Mouse (Mus musculus): ENCODE data around the gene Disp2.

The Disp2 gene

GRCm38 (mm10) chr2:118790551-118791525 lies 11.3 kb downstream of the Disp2 start:
- peak; percentile 82 to 87 for DNase-seq

GRCm38 (mm10) chr2:118791591-118792258 lies 12.2 kb downstream of the Disp2 start:
- DNase-seq, result peak; percentile 34 to 48

GRCm38 (mm10) chr2:118792259-118792613 lies 12.7 kb downstream of the Disp2 start:
- DNase-seq, result peak in 1 of 2 experiments; percentile 27

- DNase-seq, result no peak
These were observed 14.1 kb downstream of the Disp2 start for GRCm38 (mm10) chr2:118793636-118794035.

DNA sequence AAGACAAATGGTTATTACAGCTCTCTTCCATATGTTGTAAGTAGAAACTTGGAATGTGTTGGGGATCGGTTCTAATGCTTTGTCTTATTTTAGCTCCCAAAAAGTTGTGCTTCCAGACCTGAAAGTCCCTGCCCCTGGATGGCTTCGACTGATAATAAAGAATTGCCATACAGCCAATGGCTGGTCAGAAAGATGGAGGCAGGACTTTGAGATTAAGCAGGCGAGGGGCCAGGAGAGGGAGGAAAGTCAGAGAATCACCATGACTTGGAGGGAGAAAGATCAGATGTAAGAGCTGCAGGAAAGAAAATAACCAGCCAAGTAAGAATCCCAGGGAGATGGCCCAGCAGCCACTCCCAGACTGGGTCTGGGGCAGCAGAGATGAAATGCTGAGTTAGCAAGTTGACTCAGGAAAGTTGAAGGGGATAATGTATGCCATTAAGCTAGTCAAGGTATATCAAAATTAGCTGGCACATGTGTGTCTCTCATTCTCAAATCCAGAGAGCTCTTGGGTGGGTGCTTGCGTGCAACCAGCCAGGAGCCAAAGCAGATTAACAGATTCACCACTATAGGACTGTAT lies 23.1 kb downstream of the Disp2 start:
- DNase-seq, result no peak

DNA sequence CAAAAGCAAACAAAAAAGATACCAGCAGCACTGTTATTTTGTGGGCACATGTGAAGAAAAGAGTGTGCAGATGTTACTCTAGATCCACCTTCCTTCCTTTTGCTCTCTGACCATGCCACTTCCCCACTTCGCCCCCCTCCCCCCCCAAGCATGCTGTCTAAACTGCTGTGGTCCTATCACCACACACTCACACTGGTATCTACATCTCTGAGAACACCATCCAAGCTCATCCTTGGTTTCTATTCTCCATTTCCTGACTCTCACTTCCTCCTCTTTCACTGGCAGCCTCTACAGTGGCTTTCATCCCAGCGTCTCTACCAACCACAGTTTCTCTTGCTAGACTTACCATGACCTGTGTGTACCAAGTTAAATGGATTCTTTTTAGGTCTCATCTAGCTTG lies 25.0 kb downstream of the Disp2 start:
- DNase-seq, result no peak

DNA sequence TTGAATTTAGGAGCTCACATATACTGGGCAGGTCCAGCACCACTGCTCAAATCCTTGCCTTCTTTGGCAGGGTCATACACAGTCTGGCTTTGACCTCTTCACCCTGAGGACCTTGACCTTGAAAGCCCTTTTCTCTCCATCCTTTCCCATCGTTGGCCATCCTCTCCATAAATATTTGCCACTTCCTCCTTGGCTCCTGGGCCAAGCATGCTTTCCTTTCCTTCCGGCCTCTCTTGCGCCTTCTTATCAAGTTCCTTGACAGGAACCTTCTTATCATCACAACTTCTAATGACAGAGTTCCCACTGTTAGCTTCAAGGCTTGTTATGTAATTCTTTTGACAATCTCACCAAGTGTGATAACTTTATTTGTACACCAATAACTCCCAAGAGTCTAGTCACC lies 25.6 kb downstream of the Disp2 start:
- no peak for DNase-seq

- no peak for DNase-seq
These were observed 26.2 kb downstream of the Disp2 start for GRCm38 (mm10) chr2:118805756-118806155.

DNA sequence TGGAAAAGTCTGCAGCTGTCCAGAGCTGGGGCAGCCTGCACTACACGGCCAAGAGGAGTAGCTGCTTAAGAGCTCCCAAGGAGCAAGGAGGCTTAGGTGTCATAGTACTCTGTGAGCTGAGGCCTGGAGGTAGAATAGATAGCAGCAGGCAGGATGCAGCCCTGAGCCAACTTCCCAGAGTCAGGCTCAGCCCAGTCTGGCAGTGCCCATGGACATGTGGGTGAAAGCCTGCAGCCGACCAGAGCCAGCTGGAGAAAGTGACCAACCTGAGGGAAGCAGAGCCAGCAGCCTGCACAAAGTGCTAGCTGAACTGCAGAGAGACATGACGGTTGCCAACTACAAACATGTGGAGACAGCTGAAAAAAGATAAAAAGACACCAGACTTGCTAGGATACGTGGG lies 27.3 kb downstream of the Disp2 start:
- DNase-seq, result peak; percentile 59 to 77

DNA sequence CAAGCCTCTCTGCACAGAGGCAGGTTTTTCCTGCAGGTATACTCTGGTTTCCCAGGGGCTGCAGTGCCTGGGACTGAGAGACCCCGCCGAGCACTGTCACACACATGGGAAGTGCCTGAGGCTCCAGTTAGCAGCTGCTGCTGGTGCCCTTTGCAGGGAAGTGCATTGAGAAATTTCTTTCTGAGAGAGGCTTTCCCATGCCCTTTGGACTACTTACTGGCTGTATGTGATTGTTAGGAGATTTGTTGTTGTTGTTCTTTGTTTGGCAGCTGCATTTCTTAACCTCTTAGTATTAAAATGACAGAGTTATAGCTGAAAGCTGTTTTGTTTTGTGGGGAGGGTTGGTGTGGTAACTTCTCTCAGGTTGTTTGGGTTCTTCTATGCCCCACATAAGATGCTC lies 31.3 kb downstream of the Disp2 start:
- no peak for DNase-seq

DNA sequence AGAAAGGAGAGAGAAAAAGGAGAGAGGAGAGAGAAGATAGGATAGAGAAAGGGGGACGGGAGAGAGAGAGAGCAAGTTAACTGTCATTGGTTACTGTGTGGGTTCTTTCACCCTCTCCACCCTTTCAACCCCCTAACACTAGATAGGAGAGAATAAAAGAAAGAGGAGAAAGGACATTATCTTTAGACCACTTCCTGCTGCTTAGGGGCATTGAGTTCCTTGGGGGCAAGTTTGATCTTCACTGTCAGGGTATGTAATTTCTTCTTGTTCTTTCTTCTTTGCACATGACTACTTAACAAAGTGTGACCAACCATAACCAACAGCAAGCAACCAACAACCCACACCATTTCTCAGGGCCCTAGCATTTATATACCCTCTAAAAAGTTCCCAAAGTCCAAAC lies 33.2 kb downstream of the Disp2 start:
- DNase-seq, result no peak

DNA sequence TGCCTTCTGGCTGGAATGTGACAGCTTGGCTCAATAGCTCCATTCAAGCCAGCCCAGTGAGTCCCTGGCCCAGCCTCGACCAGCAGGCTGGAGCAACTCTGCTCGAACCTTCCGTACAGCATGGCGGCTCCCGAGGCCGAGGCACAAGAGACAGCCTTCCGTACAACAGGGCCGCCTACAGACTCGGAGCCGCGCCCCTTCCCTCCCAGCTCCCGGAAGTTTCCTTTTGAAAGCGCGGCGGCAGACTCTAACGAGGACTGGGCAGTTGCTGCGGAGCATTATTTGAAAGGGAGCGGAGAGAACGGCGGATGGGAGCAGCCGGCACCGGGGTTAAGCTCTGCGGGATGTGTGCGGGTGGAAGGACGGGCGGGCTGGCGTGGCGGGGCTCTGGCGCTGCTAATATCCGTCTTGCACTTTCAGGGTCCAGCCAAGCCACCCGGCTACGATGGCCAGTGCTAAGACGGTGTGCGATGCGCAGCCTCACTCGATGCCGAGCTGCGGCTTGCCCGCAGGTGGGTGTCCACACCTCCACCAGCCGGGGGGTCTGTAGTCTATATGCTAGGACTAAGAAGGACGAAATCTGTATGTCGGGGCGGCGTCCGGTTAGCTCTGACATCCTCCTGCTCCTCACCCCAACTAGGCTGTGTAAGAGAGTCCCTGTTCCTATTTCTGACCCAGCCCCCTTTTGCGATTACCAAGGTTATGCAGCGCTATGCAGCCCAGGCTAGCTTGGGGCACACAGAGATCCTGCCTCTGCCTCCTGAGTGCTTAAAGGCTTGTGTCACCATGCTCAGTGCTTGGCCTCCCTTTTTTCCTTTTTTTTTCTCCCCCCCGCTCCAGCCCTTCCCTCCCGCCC lies 34.7 kb downstream of the Disp2 start, which contains the start of gene Knstrn:
Gene Knstrn, plus strand, starts transcription at position 23 of the 856 bp plus-strand sequence.
- DNase-seq, result peak; percentile 86 to 93

DNA sequence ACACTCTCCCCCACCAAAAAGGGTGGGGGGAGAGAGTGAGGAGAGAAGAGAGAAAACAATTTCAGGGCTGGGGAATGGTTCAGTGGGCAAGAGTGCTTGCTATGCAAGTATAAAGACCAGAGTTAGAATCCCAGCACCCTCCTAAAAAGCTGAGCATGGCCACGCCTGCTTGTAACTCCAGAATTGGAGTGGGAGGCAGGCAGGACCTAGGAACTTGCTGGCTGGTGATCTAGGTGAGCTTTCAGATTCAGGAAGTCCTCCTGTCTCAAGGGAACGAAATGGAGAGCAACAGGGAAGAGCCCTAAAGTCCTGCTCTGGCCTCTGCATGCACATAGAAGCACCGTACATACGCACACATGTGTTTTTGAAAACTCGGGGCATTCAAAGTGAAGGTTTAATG lies 43.3 kb downstream of the Disp2 start:
- no peak for DNase-seq

GRCm38 (mm10) chr2:118824396-118824795 lies 44.9 kb downstream of the Disp2 start:
- no peak for DNase-seq

GRCm38 (mm10) chr2:118829096-118829495 lies 49.6 kb downstream of the Disp2 start:
- DNase-seq, result no peak

GRCm38 (mm10) chr2:118834061-118834460 lies 54.5 kb downstream of the Disp2 start:
- DNase-seq, result no peak

DNA sequence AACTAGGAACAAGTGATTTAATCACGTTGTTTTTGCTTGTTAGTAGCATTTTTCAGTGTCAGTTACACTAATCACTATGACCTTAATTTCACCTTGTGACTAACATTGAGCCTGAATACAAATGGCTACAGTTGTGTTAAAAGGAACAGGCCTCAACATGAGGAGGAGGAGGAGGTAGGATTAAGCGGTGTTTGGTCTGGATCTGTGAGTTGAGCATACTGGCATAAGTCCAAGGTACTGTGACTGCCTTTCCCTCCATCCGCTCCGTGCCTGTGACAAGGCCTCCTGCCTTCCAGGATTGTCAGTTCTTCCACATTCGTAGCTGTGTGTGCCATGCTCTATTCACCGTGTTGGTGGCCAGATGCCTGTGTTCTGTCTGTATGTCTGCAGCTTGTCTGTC lies 55.6 kb downstream of the Disp2 start:
- no peak for DNase-seq

GRCm38 (mm10) chr2:118838330-118838729 lies 58.8 kb downstream of the Disp2 start:
- no peak for DNase-seq

DNA sequence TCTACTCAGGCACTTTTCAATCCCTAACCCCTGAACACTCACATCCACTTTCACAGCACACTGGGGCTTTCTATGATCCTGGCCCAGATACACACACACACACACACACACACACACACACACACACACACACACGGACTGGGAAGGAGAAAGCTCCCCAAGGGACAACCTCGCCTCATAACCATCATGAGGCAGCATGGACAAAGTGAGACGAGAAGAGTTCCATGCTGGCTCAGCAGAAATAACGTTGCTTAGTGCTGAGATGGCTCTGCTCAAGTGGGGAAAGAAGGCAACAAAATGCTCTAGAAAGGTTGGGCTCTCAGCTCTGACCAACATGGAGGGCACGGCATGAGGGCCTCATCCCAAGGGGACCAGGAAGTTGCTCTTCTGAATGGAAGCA lies 61.7 kb downstream of the Disp2 start:
- DNase-seq, result no peak

DNA sequence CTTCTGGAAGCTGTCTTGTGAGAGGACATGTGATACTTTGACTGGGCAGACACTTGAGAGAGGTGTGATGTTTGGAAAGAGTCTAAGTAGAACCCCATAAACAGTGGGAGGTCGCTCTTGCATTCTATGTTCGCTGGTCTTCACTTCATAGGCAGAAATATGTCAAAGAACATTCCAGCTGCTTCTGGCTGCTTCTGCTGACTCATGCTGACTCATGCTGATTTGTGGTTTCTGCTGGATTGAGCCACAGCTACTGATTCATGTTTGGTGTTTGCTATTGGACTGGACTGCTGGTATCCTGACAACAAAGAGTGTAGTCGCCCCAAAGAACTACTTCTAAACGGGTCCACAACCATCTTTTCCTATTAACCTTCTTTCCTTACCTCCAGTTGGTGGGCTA lies 62.3 kb downstream of the Disp2 start:
- DNase-seq, result no peak

DNA sequence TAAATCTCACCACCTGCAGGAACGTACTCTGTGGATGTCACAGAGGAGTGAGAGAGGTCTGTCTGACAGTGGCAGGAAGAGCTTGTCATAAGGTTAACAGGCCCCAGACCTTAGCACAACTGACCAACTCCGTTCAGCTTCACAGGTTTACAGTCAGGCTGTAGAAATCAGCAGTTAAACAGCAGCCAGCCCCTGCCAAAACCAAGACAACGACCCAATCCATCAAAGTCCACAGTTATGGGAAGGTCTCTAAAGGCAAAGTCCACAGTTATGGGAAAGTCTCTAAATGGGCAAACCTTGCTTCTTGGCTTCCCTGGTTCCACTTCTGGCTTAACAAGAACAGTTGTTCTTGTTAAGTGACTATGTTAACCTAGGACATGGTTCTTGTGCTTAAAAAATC lies 64.9 kb downstream of the Disp2 start:
- DNase-seq, result no peak

DNA sequence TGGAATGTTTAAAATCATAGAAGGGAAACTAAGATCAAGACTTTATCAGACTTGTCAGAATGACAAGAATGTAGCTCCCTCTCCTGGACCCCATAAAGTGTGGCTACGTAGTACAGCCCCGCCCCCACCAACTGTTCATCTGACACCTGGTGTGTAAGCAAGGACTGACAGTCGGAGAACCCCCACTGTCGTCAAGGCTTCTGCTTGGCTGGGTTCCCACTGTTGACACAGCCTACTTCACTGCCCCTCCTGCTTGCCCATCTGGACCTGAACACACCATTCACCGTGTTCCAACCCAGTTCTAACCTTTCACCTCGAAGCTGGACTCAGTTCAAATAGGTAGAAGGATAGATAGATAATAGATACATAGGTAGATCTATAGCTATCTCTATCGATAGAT lies 66.7 kb downstream of the Disp2 start:
- DNase-seq, result no peak

- no peak for DNase-seq
These were observed 72.2 kb downstream of the Disp2 start for GRCm38 (mm10) chr2:118851756-118852155.

Data from cerebellum, adult 18-20 months (tissue).